Mouse (Mus musculus) megakaryocyte, embryonic 14.5 days (primary cell): ENCODE measurements around the gene Adcy6.

ENCODE experiments used
- FLI1 ChIP-seq: IDR thresholded peaks from 2 replicates; pipeline ENCODE4 v1.6.1; 2012; ENCODE audit warnings: low read length, inconsistent platforms, mixed read lengths
- GATA1 ChIP-seq: IDR thresholded peaks from 3 replicates; pipeline ENCODE4 v1.6.1; 2012; ENCODE audit warnings: mixed read lengths, low read length, inconsistent platforms, borderline replicate concordance

GRCm38 (mm10) chr15:98623361-98623821 is 13.5 kb upstream of the Adcy6 start:
- TF ChIP-seq FLI1 (no peak), GATA1 (no peak)
